Mouse (Mus musculus): ENCODE measurements around the gene Pacs2. TPM values are rescaled to one million over a fixed set of nuclear protein-coding genes. Genes with fewer than 3 reads are reported as not detected.

Gene Pacs2
- polyA plus RNA-seq, 1 experiment from 2014 or later, result 17.9 TPM

DNA sequence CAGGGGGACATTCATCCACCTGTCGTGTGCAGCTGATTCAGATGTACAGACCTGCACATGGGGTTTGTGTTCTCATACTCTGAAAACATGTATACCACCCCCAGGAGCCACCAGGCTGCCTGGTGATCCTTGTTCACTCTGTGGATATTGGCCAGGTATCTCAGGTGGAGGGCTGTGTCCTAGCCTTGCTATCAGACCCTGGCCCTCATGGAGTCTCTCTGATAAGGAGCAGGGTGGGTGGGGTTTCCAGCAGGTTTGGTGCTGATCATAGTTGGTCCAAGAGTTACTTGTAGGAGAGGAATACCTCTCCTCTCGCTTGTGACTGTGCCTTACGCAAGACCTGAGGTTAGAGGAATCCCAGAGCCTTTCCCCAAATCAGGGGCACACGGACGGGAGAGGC is 45.9 kb downstream of the Pacs2 start:
- Histone ChIP-seq H3K27me3 (replicated peaks; ENCODE audit: control insufficient read depth, insufficient read depth, low read length) (no peaks in the 10 kb centered on the region), H3K4me1 (ENCODE audit: control insufficient read depth, insufficient read depth, low read length) (no peaks in the 10 kb centered on the region), H3K27ac (replicated peaks; ENCODE audit: low read depth, low read length) (no peak overlapping the region), H3K9ac (ENCODE audit: low read depth, low read length) (no peak overlapping the region), H3K9me3 (ENCODE audit: control insufficient read depth, low read length) (no peaks in the 10 kb centered on the region), H3K4me3 (ENCODE audit: low read depth, low read length) (no peak overlapping the region), H3K36me3 (ENCODE audit: control insufficient read depth, insufficient read depth, low read length) (peaks cover 69% of the 10 kb centered on the region), H3K4me2 (ENCODE audit: low read depth, low read length) (no peak overlapping the region)
- no peak for DNase-seq (ENCODE audit: low spot score)
- WGBS, result 91% methylated on average over 5 of the region's 5 CpGs
- ATAC-seq (ENCODE audit: low read depth), result no peak

DNA sequence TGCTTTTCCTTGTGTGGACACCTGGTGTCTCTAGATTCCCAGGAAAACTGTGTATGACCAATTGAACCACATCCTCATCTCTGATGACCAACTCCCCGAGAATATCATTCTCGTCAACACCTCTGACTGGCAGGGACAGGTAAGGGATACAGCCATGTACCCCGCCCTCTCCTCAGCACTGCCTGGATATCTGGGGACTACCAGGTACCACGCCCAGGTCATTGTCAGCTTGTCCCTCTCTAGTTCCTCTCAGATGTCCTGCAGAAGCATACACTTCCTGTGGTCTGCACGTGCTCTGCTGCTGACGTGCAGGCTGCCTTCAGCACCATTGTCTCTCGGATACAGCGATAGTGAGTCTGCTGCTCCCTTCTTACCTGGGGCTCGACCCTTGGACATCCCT is 47.3 kb downstream of the Pacs2 start:
- Histone ChIP-seq H3K9ac (ENCODE audit: low read depth, low read length) (no peak overlapping the region), H3K4me3 (ENCODE audit: low read depth, low read length) (no peak overlapping the region), H3K4me1 (ENCODE audit: control insufficient read depth, insufficient read depth, low read length) (no peaks in the 10 kb centered on the region), H3K36me3 (ENCODE audit: control insufficient read depth, insufficient read depth, low read length) (peaks cover 73% of the 10 kb centered on the region), H3K27ac (replicated peaks; ENCODE audit: low read depth, low read length) (no peak overlapping the region), H3K9me3 (ENCODE audit: control insufficient read depth, low read length) (no peaks in the 10 kb centered on the region), H3K27me3 (replicated peaks; ENCODE audit: control insufficient read depth, insufficient read depth, low read length) (no peaks in the 10 kb centered on the region), H3K4me2 (ENCODE audit: low read depth, low read length) (no peak overlapping the region)
- DNase-seq (ENCODE audit: low spot score), result no peak
- 84% methylated on average over 9 of the region's 9 CpGs for WGBS
- no peak for ATAC-seq (ENCODE audit: low read depth)

DNA sequence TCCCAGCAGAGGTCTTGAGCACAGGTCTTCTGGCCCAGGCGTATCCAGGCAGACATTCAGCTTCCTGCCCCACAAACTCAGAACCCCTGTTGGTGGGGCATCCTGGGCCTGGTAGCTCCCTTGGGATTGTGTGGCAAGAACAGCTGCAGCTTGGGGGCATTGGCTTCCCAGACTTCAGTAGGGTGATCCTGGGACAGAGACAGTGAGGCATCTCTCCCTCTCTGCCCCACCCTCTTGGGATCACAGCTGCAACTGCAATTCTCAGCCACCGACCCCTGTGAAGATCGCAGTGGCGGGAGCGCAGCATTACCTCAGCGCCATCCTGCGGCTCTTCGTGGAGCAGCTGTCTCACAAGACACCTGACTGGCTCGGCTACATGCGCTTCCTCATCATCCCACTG is 47.9 kb downstream of the Pacs2 start:
- no peak for DNase-seq (ENCODE audit: low spot score)
- no peak overlapping the region for H3K27ac ChIP-seq (replicated peaks; ENCODE audit: low read depth, low read length)
- H3K9me3 ChIP-seq (ENCODE audit: control insufficient read depth, low read length), result no peaks in the 10 kb centered on the region
- ATAC-seq (ENCODE audit: low read depth), result no peak
- H3K27me3 ChIP-seq (replicated peaks; ENCODE audit: control insufficient read depth, insufficient read depth, low read length), result no peaks in the 10 kb centered on the region
- 83% methylated on average over 10 of the region's 10 CpGs for WGBS
- peaks cover 72% of the 10 kb centered on the region for H3K36me3 ChIP-seq (ENCODE audit: control insufficient read depth, insufficient read depth, low read length)
- no peaks in the 10 kb centered on the region for H3K4me1 ChIP-seq (ENCODE audit: control insufficient read depth, insufficient read depth, low read length)
- H3K4me3 ChIP-seq (ENCODE audit: low read depth, low read length), result no peak overlapping the region
- H3K4me2 ChIP-seq (ENCODE audit: low read depth, low read length), result no peak overlapping the region
- no peak overlapping the region for H3K9ac ChIP-seq (ENCODE audit: low read depth, low read length)

DNA sequence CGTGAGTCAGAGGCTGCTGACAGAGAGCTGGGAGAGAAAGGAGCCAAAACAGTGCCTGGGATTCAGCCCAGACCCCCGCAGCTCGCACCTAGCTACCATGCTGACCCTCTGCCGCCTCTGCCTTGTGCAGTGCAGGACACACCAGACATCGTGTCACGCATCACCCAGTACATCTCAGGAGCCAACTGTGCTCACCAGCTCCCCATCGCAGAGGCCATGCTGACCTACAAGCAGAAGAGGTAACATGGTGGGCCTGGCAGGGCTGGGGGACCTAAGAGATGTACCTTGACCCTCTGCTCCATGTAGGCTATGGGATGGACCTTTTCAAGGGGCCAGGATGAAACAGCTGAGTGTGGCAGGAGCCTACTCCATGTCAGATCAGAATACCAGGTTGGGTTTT is 49.4 kb downstream of the Pacs2 start:
- H3K4me3 ChIP-seq (ENCODE audit: low read depth, low read length), result no peak overlapping the region
- no peaks in the 10 kb centered on the region for H3K27me3 ChIP-seq (replicated peaks; ENCODE audit: control insufficient read depth, insufficient read depth, low read length)
- DNase-seq (ENCODE audit: low spot score) (no peak), ATAC-seq (ENCODE audit: low read depth) (no peak)
- 90% methylated on average over 6 of the region's 7 CpGs for WGBS
- H3K9ac ChIP-seq (ENCODE audit: low read depth, low read length), result no peak overlapping the region
- H3K9me3 ChIP-seq (ENCODE audit: control insufficient read depth, low read length), result no peaks in the 10 kb centered on the region
- H3K4me1 ChIP-seq (ENCODE audit: control insufficient read depth, insufficient read depth, low read length), result no peaks in the 10 kb centered on the region
- peaks cover 71% of the 10 kb centered on the region for H3K36me3 ChIP-seq (ENCODE audit: control insufficient read depth, insufficient read depth, low read length)
- no peak overlapping the region for H3K27ac ChIP-seq (replicated peaks; ENCODE audit: low read depth, low read length)
- H3K4me2 ChIP-seq (ENCODE audit: low read depth, low read length), result no peak overlapping the region

DNA sequence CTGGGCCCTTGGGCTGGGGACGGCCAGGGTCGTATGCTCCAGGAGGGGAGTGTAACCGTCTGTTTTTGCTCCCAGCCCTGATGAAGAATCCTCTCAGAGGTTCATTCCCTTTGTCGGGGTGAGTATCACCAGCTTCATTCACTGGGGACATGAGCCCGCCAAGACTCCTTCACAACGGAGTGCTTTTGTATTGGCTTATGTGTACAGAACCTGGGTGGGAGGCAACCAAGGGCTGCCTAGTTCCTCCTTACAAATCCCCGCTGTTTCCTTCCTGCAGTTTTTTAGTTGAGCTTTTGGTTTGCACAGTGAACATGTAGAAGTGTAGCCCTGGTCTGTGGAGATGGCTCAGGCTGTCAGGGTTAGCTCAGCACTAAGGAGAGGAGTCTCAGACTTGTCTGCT is 53.7 kb downstream of the Pacs2 start:
- H3K4me1 ChIP-seq (ENCODE audit: control insufficient read depth, insufficient read depth, low read length), result no peaks in the 10 kb centered on the region
- no peaks in the 10 kb centered on the region for H3K9me3 ChIP-seq (ENCODE audit: control insufficient read depth, low read length)
- WGBS, result 95% methylated on average over 7 of the region's 7 CpGs
- no peak overlapping the region for H3K9ac ChIP-seq (ENCODE audit: low read depth, low read length)
- DNase-seq (ENCODE audit: low spot score), result no peak
- H3K27me3 ChIP-seq (replicated peaks; ENCODE audit: control insufficient read depth, insufficient read depth, low read length), result no peaks in the 10 kb centered on the region
- no peak overlapping the region for H3K4me3 ChIP-seq (ENCODE audit: low read depth, low read length)
- no peak overlapping the region for H3K27ac ChIP-seq (replicated peaks; ENCODE audit: low read depth, low read length)
- peaks cover 67% of the 10 kb centered on the region for H3K36me3 ChIP-seq (ENCODE audit: control insufficient read depth, insufficient read depth, low read length)
- no peak for ATAC-seq (ENCODE audit: low read depth)
- H3K4me2 ChIP-seq (ENCODE audit: low read depth, low read length), result no peak overlapping the region

DNA sequence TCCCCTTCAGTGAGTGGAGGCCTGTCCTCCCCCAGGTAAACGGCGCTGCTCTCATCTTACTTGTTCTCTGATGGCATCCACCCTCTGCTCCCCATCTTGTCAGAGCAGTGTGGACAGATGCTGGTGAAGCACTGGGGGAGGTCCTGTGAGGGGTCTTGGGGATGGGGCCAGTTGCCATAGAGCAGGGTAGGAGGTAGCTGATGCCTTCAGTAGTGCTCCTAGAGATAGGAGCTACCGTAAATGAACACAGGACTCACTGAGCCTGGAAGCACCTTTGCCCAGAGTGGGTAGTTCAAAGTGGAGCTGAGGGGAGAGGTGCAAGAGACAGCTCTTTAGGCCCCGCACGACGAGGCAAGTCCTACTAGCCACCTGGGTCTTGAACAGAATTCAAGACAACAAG is 55.1 kb downstream of the Pacs2 start:
- peaks cover 57% of the 10 kb centered on the region for H3K36me3 ChIP-seq (ENCODE audit: control insufficient read depth, insufficient read depth, low read length)
- no peak for DNase-seq (ENCODE audit: low spot score)
- WGBS, result 96% methylated on average over 6 of the region's 6 CpGs

DNA sequence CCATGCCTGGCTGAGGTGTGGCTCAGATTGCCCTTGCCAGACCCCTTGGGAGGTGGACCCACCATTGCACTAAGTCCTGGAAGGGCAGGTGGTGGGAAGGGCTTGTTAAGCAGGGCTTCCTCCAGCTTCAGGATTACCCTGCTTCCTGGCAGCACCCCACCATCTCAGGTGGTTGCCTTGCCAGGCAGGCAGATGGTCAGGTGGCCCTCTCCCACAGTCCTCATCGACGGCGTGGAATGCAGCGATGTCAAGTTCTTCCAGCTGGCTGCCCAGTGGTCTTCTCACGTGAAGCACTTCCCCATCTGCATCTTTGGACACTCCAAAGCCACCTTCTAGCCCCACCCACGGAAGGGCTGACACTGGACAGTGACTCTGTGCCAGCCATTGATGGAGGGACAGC is 57.0 kb downstream of the Pacs2 start:
- Histone ChIP-seq H3K27ac (replicated peaks; ENCODE audit: low read depth, low read length) (no peak overlapping the region), H3K27me3 (replicated peaks; ENCODE audit: control insufficient read depth, insufficient read depth, low read length) (no peaks in the 10 kb centered on the region), H3K4me3 (ENCODE audit: low read depth, low read length) (no peak overlapping the region), H3K9me3 (ENCODE audit: control insufficient read depth, low read length) (no peaks in the 10 kb centered on the region), H3K4me1 (ENCODE audit: control insufficient read depth, insufficient read depth, low read length) (peaks cover 15% of the 10 kb centered on the region), H3K4me2 (ENCODE audit: low read depth, low read length) (no peak overlapping the region), H3K9ac (ENCODE audit: low read depth, low read length) (no peak overlapping the region), H3K36me3 (ENCODE audit: control insufficient read depth, insufficient read depth, low read length) (peaks cover 48% of the 10 kb centered on the region)
- ATAC-seq (ENCODE audit: low read depth), result no peak
- DNase-seq (ENCODE audit: low spot score), result no peak
- 92% methylated on average over 6 of the region's 6 CpGs for WGBS

More for the DNA sequence above, 55.1 kb downstream of the Pacs2 start:
- peaks cover 5% of the 10 kb centered on the region; the same call in 1 of the 2 replicates for H3K4me1 ChIP-seq (ENCODE audit: control insufficient read depth, insufficient read depth, low read length)
- no peak overlapping the region for H3K4me2 ChIP-seq (ENCODE audit: low read depth, low read length)
- H3K9me3 ChIP-seq (ENCODE audit: control insufficient read depth, low read length), result no peaks in the 10 kb centered on the region
- H3K27ac ChIP-seq (replicated peaks; ENCODE audit: low read depth, low read length), result no peak overlapping the region
- H3K4me3 ChIP-seq (ENCODE audit: low read depth, low read length), result no peak overlapping the region
- ATAC-seq (ENCODE audit: low read depth), result no peak
- no peak overlapping the region for H3K9ac ChIP-seq (ENCODE audit: low read depth, low read length)
- no peaks in the 10 kb centered on the region for H3K27me3 ChIP-seq (replicated peaks; ENCODE audit: control insufficient read depth, insufficient read depth, low read length)

DNA sequence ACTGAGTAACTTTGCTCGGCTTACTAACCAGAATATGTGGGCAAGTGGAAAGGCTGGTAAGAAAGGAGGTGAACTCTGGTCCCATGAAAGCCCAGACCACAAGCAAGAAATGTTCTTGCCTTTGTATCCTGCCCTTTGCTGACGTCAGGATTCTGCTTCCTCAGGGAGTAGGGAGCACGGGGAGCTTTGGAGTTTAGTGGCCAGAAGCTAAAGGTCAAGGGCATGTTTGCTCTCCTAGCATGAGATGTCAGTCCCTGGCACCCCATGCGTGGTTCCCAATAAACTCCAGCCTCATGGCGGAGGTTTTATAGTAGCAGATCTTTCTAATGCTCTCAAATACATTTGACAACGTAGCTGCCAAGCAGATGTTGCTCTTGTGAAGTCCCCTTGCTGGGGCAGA is 57.5 kb downstream of the Pacs2 start:
- no peak overlapping the region for H3K4me3 ChIP-seq (ENCODE audit: low read depth, low read length)
- no peaks in the 10 kb centered on the region for H3K27me3 ChIP-seq (replicated peaks; ENCODE audit: control insufficient read depth, insufficient read depth, low read length)
- H3K36me3 ChIP-seq (ENCODE audit: control insufficient read depth, insufficient read depth, low read length), result peaks cover 48% of the 10 kb centered on the region
- 84% methylated on average over 6 of the region's 6 CpGs for WGBS
- DNase-seq (ENCODE audit: low spot score), result no peak
- H3K4me1 ChIP-seq (ENCODE audit: control insufficient read depth, insufficient read depth, low read length), result peaks cover 15% of the 10 kb centered on the region
- no peak overlapping the region for H3K4me2 ChIP-seq (ENCODE audit: low read depth, low read length)
- no peak overlapping the region for H3K9ac ChIP-seq (ENCODE audit: low read depth, low read length)
- no peak overlapping the region for H3K27ac ChIP-seq (replicated peaks; ENCODE audit: low read depth, low read length)
- H3K9me3 ChIP-seq (ENCODE audit: control insufficient read depth, low read length), result no peaks in the 10 kb centered on the region
- ATAC-seq (ENCODE audit: low read depth), result no peak

DNA sequence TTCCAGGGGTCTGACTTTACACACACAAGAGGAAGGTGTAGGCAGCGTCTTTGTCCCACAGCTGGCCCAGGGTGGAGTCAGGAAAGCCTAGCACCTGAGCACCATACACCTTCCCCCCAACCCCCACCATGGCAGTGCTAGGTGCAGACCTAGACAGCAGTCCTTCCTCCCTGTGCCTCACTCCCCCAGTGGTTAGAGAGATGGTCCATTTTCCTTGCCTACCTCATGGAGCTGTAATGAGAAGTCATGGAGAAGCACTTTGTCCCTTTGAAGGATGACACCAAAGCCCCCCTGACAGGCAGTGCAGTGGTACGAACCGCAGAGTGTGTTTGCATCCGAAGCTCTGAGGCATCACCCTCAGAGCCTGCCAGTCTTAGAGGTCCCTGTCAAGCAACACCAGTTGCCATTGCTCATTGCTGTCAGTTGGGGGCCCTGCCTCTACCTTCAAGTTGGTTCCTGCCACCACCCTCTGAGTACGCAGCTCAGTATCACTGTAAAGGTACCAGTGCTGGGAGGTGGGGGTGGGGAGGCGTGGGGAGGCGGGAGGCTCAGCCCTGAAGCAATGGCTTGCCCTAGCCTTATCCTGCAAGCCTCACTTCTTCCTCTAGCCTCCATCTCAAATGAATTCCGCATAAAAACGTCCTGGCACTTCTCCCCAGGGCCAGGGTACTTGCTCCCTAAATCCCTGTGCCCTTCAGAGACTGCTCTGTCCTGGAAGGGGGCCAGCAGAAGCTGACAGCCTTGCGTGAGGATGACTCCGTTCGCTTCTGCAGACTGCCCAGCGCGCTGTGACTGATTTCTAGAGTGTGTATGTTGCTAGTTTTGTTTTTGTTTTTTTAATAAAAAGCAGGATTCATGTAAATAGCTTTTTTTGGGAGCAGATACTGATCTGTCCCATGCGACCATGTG is 59.4 kb downstream of the Pacs2 start:
- Histone ChIP-seq H3K27ac (replicated peaks; ENCODE audit: low read depth, low read length) (peak overlapping the region; percentile 87), H3K4me3 (ENCODE audit: low read depth, low read length) (peak overlapping the region; percentile 53), H3K36me3 (ENCODE audit: control insufficient read depth, insufficient read depth, low read length) (peaks cover 35% of the 10 kb centered on the region), H3K4me1 (ENCODE audit: control insufficient read depth, insufficient read depth, low read length) (peaks cover 15% of the 10 kb centered on the region), H3K9me3 (ENCODE audit: control insufficient read depth, low read length) (no peaks in the 10 kb centered on the region), H3K4me2 (ENCODE audit: low read depth, low read length) (peak overlapping the region; percentile 98), H3K27me3 (replicated peaks; ENCODE audit: control insufficient read depth, insufficient read depth, low read length) (no peaks in the 10 kb centered on the region), H3K9ac (ENCODE audit: low read depth, low read length) (peak overlapping the region; percentile 70)
- peak; percentile 50 for DNase-seq (ENCODE audit: low spot score)
- ATAC-seq (ENCODE audit: low read depth), result peak; percentile 34
- 10% methylated on average over 15 of the region's 15 CpGs for WGBS

Measured in embryonic facial prominence, embryonic 14.5 days (tissue).